Mouse (Mus musculus) liver, postnatal 0 days (tissue): ENCODE results near the gene Eef1g.

Source experiments
- CTCF ChIP-seq: sonication (generic); IDR thresholded peaks from 2 replicates; pipeline ENCODE4 v1.5.1; 2016; ENCODE audit warnings: antibody characterized with exemption, low read depth
- EP300 ChIP-seq: IDR thresholded peaks from 2 replicates; pipeline ENCODE4 v1.6.1; 2016; ENCODE audit warnings: antibody characterized with exemption, low read depth, mild to moderate bottlenecking

DNA sequence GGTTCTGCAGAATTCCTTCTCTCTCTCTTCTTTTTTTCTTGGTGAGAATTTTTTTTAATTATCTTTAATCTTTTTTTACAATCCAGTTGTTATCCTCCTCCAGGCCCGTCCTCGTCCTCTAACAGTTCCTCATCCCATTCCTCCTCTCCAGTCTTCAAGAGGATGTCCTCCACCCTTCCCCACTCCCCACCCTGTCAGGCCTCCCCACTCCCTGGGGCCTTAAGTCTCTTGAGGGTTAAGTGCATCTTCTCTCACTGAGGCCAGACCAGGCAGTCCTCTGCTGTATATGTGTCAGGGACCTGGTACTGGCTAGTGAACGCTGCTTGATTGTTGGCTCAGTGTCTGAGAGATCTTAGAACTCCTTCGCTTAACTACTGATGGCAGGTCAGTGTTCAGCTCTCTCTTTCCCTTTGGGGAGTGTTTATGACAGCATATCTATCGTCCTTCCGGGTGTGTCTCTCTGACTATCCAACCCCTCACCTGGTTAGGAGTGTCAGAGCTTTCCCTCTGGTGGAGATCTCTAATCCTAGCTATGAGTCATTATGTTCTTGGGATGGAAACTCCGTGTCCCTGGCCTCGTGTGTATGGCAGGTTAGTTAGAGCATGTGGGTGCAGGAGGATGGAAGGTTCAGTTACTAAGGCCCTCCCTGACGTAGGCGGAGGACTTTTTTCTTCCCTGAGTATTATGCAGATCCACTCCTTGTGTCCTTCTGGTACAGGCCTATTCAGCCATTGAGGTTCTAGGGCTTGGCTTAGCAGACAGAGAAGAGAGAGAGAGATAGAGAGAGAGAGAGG lies 28.2 kb downstream of the Eef1g start:
- TF ChIP-seq CTCF = no peak
- no peak for TF ChIP-seq EP300
